Mouse (Mus musculus) right cerebral cortex, postnatal 10 days (tissue): ENCODE results near the gene Atg5.
"Not testable (repeated sequence)": the region's sequence is repeated elsewhere in the genome, so short reads cannot be mapped to it uniquely, and the experiment has no call there.

Source experiments
- DNase-seq, 2 experiments: peaks; one replicate each; pipeline ENCODE4 v3.0.0; 2021; ENCODE audit warnings: low spot score in 2 of 2

The Atg5 gene

GRCm38 (mm10) chr10:44315276-44315675 is 47.1 kb downstream of the Atg5 start:
- DNase-seq, result no peak

GRCm38 (mm10) chr10:44316280-44317270 is 48.4 kb downstream of the Atg5 start:
- no peak for DNase-seq

GRCm38 (mm10) chr10:44322166-44322565 is 54.0 kb downstream of the Atg5 start:
- peak; percentile 40 to 43 for DNase-seq

DNA sequence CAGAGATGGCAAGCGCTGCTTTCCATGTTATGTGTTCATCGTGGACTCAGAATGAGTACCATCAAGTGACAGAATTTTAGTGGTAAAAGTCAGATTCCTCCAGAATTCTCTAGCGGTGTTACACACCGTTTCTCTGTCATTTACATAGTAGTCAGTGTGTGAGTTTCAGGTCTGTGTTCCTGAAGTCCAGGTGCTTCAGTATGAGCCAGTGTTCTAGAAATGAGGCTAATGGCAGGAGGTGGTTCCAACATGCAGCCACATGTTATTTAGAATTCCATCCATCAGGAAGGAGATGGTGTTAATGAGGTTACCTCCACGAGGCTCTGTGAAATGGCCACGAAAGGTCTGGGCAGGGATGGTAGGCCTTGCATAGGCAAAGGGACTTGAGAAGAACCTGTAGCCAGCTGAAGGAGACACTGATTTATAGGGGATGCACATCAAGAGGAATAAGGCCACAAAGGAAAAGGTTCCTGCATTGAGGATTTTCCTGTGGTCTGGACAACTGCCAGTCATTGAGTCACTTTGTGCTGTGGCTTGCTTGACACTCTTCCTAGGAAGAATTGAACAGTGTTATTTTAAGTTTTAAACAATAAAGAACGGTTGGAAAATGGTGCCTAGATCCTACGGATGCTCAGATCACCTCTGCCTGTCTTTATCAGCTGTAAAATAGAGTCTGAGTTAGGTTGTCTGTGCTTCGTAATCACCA is 55.1 kb downstream of the Atg5 start:
- DNase-seq, result no peak

- DNase-seq, result no peak
These were observed 55.7 kb downstream of the Atg5 start for GRCm38 (mm10) chr10:44323836-44324235.

DNA sequence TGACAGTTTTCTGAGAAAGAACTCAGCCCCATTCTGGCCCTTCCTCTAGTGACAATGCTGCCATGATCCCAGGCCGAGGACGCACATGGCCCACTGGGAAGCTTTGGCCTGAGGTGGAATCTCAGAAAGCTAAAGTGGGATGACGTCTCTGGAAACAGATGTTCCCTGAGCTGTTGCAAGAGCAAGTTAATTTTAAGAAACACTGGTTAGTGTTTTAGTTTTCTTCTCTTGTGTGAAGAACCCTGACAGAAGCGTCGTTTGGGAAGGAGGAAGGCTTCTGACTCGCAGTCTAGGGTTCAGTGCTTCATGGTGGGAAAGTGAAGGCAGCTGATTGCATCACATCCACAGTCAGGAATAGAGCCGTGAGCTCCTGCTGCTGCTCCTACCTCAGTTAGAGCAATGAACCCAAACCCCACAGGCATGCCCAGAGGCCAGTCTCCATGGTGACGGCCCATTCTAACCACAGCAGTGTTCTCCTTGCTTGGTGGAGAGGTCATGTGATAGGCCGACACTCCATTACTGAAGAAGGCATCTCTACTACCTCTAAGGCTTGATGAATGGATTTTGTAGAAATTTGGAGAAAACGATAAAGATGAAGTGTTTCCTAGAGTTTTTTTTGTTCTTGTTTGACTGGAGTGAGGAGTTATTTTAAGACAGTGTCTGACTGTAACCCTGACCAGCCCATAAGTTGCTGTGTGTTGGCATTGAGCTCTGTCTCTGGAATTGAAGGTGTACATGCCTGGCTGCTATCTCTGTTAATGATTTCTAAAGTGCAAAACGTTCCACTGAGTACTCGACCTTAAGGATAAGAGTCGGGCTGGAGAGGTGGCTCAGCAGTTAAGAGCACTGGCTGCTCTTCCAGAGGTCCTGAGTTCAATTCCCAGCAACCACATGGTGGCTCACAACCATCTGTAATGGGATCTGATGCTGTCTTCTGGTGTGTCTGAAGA is 57.7 kb downstream of the Atg5 start:
- no peak for DNase-seq

- DNase-seq, result no peak
These were observed 58.9 kb downstream of the Atg5 start for GRCm38 (mm10) chr10:44327057-44327456.

GRCm38 (mm10) chr10:44328347-44328746 is 60.2 kb downstream of the Atg5 start:
- DNase-seq, result peak; percentile 61 to 78

DNA sequence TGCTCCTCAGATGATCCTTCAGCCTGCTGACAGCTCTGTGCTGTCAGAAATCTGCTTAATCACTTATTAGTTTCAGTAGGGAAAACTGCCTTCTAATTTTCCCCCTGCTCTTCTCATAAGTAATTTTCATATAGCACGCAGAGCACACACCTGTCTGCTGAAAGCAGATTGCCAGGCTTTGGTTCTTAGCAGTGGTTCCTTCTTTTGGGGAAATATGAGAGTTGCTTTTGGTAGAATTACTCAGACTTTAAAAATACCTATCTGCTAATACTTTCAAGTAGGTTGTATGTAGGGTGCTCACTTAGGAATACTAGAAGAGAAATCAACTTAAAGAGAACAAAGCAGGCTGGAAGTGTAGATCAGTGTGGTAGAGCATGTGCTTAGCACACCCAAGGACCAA is 62.6 kb downstream of the Atg5 start:
- DNase-seq, result no peak

DNA sequence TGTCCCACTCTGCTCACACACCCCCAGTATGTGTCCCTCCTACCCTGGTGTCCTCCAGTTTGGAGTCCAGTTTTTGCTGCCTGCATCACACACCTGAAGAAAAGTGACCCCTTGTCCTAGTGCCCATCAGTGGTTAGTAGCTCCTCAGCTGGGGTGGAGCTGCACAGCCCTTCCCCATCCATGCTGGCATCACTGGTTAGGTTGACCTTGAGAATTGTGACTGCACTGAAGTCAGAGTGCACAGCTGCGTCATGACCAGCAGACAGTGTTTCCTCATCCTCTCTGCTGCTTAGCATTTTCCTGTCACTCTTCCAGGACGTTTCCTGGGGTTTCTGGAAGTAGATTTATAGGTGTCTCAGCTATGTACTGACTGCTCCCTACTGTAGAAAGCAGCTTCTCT is 63.3 kb downstream of the Atg5 start:
- no peak for DNase-seq

DNA sequence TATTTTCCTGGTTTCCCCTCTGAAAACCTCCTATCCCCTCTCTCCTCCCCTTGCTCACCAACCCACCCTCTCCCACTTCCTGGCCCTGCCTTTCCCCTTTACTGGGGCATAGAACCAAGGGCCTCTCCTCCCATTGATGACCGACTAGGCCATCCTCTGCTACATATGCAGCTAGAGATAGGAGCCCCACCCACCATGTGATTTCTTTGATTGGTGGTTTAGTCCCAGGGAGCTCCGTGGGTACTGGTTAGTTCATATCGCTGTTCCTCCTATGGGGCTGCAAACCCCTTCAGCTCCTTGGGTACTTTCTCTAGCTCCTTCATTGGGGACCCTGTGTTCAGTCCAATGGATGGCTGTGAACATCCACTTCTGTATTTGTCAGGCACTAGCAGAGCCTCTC is 64.5 kb downstream of the Atg5 start:
- not testable (repeated sequence) for DNase-seq

GRCm38 (mm10) chr10:44336641-44337382 is 68.7 kb downstream of the Atg5 start:
- DNase-seq, result not testable (repeated sequence)

GRCm38 (mm10) chr10:44338571-44338970 is 70.4 kb downstream of the Atg5 start:
- no peak for DNase-seq

- no peak for DNase-seq
These were observed 71.2 kb downstream of the Atg5 start for GRCm38 (mm10) chr10:44339326-44339725.

GRCm38 (mm10) chr10:44340928-44341327 is 72.8 kb downstream of the Atg5 start:
- DNase-seq, result no peak

- DNase-seq, result no peak
These were observed 73.8 kb downstream of the Atg5 start for GRCm38 (mm10) chr10:44341826-44342521.

DNA sequence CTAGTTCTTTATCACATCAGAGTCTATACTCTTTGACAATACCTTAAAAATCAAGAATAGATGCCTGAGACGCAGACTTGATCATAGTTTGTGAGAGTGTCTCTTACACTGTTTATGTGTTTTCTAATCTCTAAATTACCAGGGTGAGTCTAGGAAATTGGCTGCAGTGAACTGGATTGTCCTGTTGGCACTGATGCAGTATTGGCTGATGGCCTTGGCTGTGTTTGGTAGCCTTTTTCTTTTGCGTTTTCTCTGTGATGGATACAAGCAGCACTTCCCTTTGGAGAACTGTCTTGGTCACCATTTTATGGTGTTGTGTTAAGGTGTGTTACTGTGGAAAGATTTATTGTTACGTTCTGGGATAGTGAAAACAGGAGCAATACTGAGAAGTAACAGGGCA is 75.2 kb downstream of the Atg5 start:
- DNase-seq, result no peak

DNA sequence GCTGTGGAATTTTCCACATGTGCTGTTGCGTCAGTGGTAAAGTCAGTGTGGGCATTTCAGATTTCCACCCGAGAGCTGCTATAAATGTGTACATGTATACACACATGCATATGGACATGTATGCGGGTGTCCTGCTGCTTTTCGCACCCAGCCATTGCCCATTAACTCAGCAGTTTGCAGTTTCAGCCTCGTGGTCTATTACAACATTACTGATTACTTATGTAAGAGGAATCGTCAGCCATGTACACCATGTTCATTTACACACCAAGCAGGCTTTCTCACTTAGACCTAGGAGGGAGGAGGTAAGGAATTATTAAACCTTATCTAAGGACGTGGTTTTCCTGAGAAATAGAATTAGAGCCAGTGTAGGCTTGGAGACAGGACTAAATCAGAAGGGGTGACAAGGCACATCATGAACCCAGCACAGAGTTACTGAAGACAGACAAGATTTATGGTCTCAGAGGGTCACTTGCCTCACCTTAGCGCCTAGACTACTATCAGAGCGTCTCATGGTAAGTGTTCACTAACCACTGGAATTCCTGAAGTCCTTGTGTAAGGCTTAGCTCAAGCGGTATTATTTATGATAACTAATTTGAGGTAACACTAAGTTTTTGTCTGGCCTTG is 79.5 kb downstream of the Atg5 start:
- DNase-seq, result no peak

DNA sequence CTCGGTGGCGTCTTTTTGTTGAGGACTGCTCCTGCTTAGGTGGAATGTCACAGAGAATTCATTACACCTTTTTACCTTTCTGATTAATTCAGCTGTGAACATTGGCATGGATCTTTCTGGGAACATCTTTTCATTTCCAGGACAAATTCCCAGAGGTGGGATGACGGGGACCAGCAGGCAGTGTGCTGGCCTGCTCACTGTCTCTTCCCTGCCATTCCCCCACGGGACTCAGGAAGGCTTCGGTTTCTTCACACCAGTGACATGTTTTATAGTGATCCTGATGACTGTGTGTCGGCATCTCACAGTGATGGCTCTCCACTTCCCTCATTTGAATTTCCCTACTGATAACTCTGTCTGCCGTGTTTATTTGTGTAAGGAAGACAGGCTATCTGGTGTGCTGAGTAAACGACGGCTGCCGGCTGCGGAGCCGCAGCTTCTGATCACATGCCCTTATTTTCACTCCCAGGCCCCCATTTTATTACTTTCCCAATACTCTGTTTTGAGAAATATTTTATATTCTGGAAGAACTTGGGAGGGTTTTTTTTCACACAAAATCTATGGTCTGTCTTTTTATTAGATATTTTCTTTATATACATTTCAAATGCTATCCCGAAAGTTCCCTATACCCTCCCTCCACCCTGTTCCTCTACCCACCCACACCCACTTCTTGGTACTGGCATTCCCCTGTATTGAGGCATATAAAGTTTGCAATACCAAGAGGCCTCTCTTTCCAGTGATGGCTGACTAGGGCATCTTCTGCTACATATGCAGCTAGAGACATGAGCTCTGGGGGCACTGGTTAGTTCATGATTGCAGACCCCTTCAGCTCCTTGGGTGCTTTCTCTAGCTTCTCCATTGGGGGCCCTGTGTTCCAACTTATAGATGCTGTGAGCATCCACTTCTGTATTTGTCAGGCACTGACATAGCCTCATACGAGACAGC is 80.6 kb downstream of the Atg5 start:
- no peak for DNase-seq
